Mouse (Mus musculus) lung, adult 2 months (tissue): ENCODE data around the gene Ildr1.

ENCODE experiments used
- CTCF ChIP-seq: fragments of 200-500 bp; IDR thresholded peaks from 2 replicates; pipeline ENCODE4 v1.5.1; 2011; ENCODE audit warnings: mild to moderate bottlenecking, low read length, control low read depth; ENCODE audit not compliant: insufficient read depth
- POLR2A ChIP-seq: fragments of 200-500 bp; IDR thresholded peaks from 2 replicates; pipeline ENCODE4 v1.6.1; 2011; ENCODE audit warnings: low read depth, mild to moderate bottlenecking, control low read depth, low read length, borderline replicate concordance; ENCODE audit errors: extremely low read depth

DNA sequence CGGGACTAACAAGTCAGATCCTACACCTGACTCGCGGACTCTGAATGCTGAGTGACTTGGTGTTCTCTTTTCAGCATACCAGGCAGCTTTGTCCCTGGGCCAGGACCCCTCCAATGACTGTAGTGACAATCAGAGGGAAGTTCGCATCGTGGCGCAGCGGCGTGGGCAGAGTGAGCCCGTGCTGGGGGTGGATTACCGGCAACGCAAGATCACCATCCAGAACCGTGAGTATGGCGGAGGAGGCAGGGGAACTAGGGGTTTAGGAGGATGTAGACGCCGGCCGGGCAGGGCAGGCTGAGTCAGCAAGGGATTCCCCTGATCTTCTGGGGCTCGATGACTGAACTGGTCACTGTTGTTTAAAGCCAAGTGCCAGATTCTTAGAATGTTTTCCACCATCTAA is 15.6 kb downstream of the Ildr1 start:
- TF ChIP-seq POLR2A (no peak), CTCF (no peak)
